Comparison of ENCODE assay signal across 18 mouse cellular contexts in genomic region chrX:139634758-139635157, GRCm38 (mm10).
"Had no signal": no experiment of that assay in that cellular context is flagged by ENCODE, and none has a peak within 500 bp of the region (broad histone marks: within the 10 kb centered on the region; RNA-seq: fewer than 3 reads in every experiment).

No protein-coding gene starts in this region.

- H3K27ac ChIP-seq: midbrain, embryonic 10.5 days; midbrain, embryonic 12.5 days; neural tube, embryonic 13.5 days; neural tube, embryonic 15.5 days had no signal

- H3K9ac ChIP-seq: lung, embryonic 14.5 days; midbrain, embryonic 12.5 days; neural tube, embryonic 13.5 days; neural tube, embryonic 15.5 days had no signal

- ATAC-seq: midbrain, embryonic 16.5 days had no signal

- H3K4me3 ChIP-seq: midbrain, embryonic 10.5 days; midbrain, embryonic 12.5 days; myocyte; neural tube, embryonic 13.5 days; neural tube, embryonic 15.5 days had no signal

- DNase-seq: lung, adult 18-20 months; lung, embryonic 14.5 days; lung, postnatal 10 days; lung, postnatal 4 days; midbrain, embryonic 14.5 days; retina, postnatal 1 day; right cerebral cortex, adult 18-20 months; right cerebral cortex, postnatal 25 days; right cerebral cortex, postnatal 4 days; thymus, adult 18-20 months; thymus, postnatal 14 days; thymus, postnatal 36 days had no signal

- H3K4me2 ChIP-seq: lung, embryonic 14.5 days; midbrain, embryonic 12.5 days; neural tube, embryonic 13.5 days; neural tube, embryonic 15.5 days had no signal

- H3K9me3 ChIP-seq: midbrain, embryonic 10.5 days; midbrain, embryonic 12.5 days; neural tube, embryonic 13.5 days; neural tube, embryonic 15.5 days had no signal

- H3K36me3 ChIP-seq: midbrain, embryonic 10.5 days; midbrain, embryonic 12.5 days; neural tube, embryonic 13.5 days; neural tube, embryonic 15.5 days had no signal

- H3K4me1 ChIP-seq: midbrain, embryonic 10.5 days; midbrain, embryonic 12.5 days; neural tube, embryonic 13.5 days; neural tube, embryonic 15.5 days had no signal
